15 mouse cellular contexts compared by ENCODE assay signal in genomic region chr7:78385971-78386370, GRCm38 (mm10).
DNase-seq lines count a peak whose midpoint lies in the region; ATAC-seq and TF ChIP-seq lines count a peak whose summit lies in the region.
"Had no signal": no experiment of that assay in that cellular context is flagged by ENCODE, and none has a peak within 500 bp of the region (broad histone marks: within the 10 kb centered on the region; RNA-seq: fewer than 3 reads in every experiment).

No protein-coding gene starts in this region.

- no peak for TF ChIP-seq POLR2A in cerebellum, adult 2 months (IDR thresholded peaks at IDR 0.05; ENCODE audit: borderline replicate concordance, insufficient read depth, low read length)
- no peak for TF ChIP-seq POLR2A in thymus, adult 2 months (IDR thresholded peaks at IDR 0.05; ENCODE audit: control insufficient read depth, extremely low read depth, insufficient read depth, low read length, poor library complexity)

- H3K4me3 ChIP-seq in heart, embryonic 11.5 days (ENCODE audit: low read depth, low read length): no peak overlapping the region
- no peak overlapping the region for H3K4me3 ChIP-seq in cerebellum, adult 2 months (replicated peaks; ENCODE audit: insufficient read depth, low read depth, low read length)
- H3K4me3 ChIP-seq in thymus, adult 2 months (ENCODE audit: control insufficient read depth, insufficient read depth, low read length): no peak overlapping the region
- H3K4me3 ChIP-seq in midbrain, embryonic 16.5 days (ENCODE audit: low read depth, low read length): no peak overlapping the region
- H3K4me3 ChIP-seq: embryonic facial prominence, embryonic 12.5 days; heart, embryonic 13.5 days; limb, embryonic 15.5 days; midbrain, embryonic 15.5 days; neural tube, embryonic 15.5 days had no signal

- H3K4me1 ChIP-seq in heart, embryonic 11.5 days (ENCODE audit: control insufficient read depth, insufficient read depth, low read length): no peaks in the 10 kb centered on the region
- H3K4me1 ChIP-seq in cerebellum, adult 2 months (ENCODE audit: control insufficient read depth, insufficient read depth, low read length): peaks cover 35% of the 10 kb centered on the region
- H3K4me1 ChIP-seq in thymus, adult 2 months (replicated peaks; ENCODE audit: control insufficient read depth, insufficient read depth, low read length): no peaks in the 10 kb centered on the region
- peaks cover 3% of the 10 kb centered on the region; the same call in 1 of the 2 replicates for H3K4me1 ChIP-seq in midbrain, embryonic 16.5 days (ENCODE audit: control insufficient read depth, insufficient read depth, low read length)
- H3K4me1 ChIP-seq: embryonic facial prominence, embryonic 12.5 days; heart, embryonic 13.5 days; limb, embryonic 15.5 days; midbrain, embryonic 15.5 days; neural tube, embryonic 15.5 days had no signal

- peak; percentile 50 to 78 for DNase-seq in heart, adult 18-20 months
- peak; percentile 97 for DNase-seq in brain, adult 2 months (ENCODE audit: low read depth, low spot score)
- peak; percentile 83 to 92 for DNase-seq in cerebellum, adult 2 months
- peak; percentile 33 to 45 for DNase-seq in heart, postnatal 14 days
- DNase-seq in thymus, adult 2 months: no peak
- DNase-seq: lung, postnatal 14 days; right cerebral cortex, postnatal 14 days; thymus, postnatal 14 days had no signal

- no peak for TF ChIP-seq CTCF in cerebellum, adult 2 months (IDR thresholded peaks at IDR 0.05; ENCODE audit: borderline replicate concordance, insufficient read depth, low read depth, low read length)
- TF ChIP-seq CTCF in thymus, adult 2 months (IDR thresholded peaks at IDR 0.05; ENCODE audit: borderline replicate concordance, control insufficient read depth, extremely low read depth, insufficient read depth, low read length, poor library complexity): no peak

- no peak overlapping the region for H3K9ac ChIP-seq in heart, embryonic 11.5 days (ENCODE audit: low read depth, low read length)
- no peak overlapping the region for H3K9ac ChIP-seq in midbrain, embryonic 16.5 days (ENCODE audit: low read depth, low read length)
- H3K9ac ChIP-seq: embryonic facial prominence, embryonic 12.5 days; heart, embryonic 13.5 days; limb, embryonic 15.5 days; midbrain, embryonic 15.5 days; neural tube, embryonic 15.5 days had no signal

- intact Hi-C loops in heart, postnatal 14 days (cut with DNase I): no loop called here

- no peaks in the 10 kb centered on the region for H3K9me3 ChIP-seq in heart, embryonic 11.5 days (replicated peaks; ENCODE audit: control insufficient read depth, low read length)
- no peaks in the 10 kb centered on the region for H3K9me3 ChIP-seq in midbrain, embryonic 16.5 days (replicated peaks; ENCODE audit: control insufficient read depth, low read length, poor library complexity, severe bottlenecking)
- H3K9me3 ChIP-seq: embryonic facial prominence, embryonic 12.5 days; heart, embryonic 13.5 days; limb, embryonic 15.5 days; midbrain, embryonic 15.5 days; neural tube, embryonic 15.5 days had no signal

- ATAC-seq in heart, embryonic 11.5 days (replicated peaks; ENCODE audit: insufficient number of reproducible peaks, low FRiP score, low TSS enrichment): no peak
- ATAC-seq in midbrain, embryonic 16.5 days: no peak
- ATAC-seq: midbrain, embryonic 15.5 days had no signal

- no peak overlapping the region for H3K4me2 ChIP-seq in heart, embryonic 11.5 days
- H3K4me2 ChIP-seq in midbrain, embryonic 16.5 days (ENCODE audit: low read length): no peak overlapping the region
- H3K4me2 ChIP-seq: embryonic facial prominence, embryonic 12.5 days; heart, embryonic 13.5 days; limb, embryonic 15.5 days; midbrain, embryonic 15.5 days; neural tube, embryonic 15.5 days had no signal

- no peak overlapping the region for H3K27ac ChIP-seq in heart, embryonic 11.5 days (ENCODE audit: low read depth, low read length)
- H3K27ac ChIP-seq in cerebellum, adult 2 months (ENCODE audit: insufficient read depth, low read length): peak overlapping the region; percentile 72; the same call in 1 of the 2 replicates
- H3K27ac ChIP-seq in thymus, adult 2 months (ENCODE audit: control insufficient read depth, insufficient read depth, low read length): no peak overlapping the region
- H3K27ac ChIP-seq in midbrain, embryonic 16.5 days (ENCODE audit: low read length): no peak overlapping the region
- H3K27ac ChIP-seq: embryonic facial prominence, embryonic 12.5 days; heart, embryonic 13.5 days; limb, embryonic 15.5 days; midbrain, embryonic 15.5 days; neural tube, embryonic 15.5 days had no signal

- WGBS in heart, embryonic 11.5 days (ENCODE audit: insufficient replicate concordance): 48% methylated on average over 1 of the region's 1 CpGs
- 7% methylated on average over 1 of the region's 1 CpGs for WGBS in cerebellum, adult 2 months
- WGBS in thymus, adult 2 months: 91% methylated on average over 1 of the region's 1 CpGs
- WGBS in midbrain, embryonic 16.5 days: 92% methylated on average over 1 of the region's 1 CpGs

- no peaks in the 10 kb centered on the region for H3K27me3 ChIP-seq in heart, embryonic 11.5 days (ENCODE audit: control insufficient read depth, insufficient read depth, low read length)
- H3K27me3 ChIP-seq in cerebellum, adult 2 months (ENCODE audit: control insufficient read depth, insufficient read depth, low read length): no peaks in the 10 kb centered on the region
- no peaks in the 10 kb centered on the region for H3K27me3 ChIP-seq in thymus, adult 2 months (ENCODE audit: control insufficient read depth, insufficient read depth, low read length)
- H3K27me3 ChIP-seq in midbrain, embryonic 16.5 days (ENCODE audit: control insufficient read depth, insufficient read depth, low read depth, low read length): no peaks in the 10 kb centered on the region
- H3K27me3 ChIP-seq: embryonic facial prominence, embryonic 12.5 days; heart, embryonic 13.5 days; limb, embryonic 15.5 days; midbrain, embryonic 15.5 days; neural tube, embryonic 15.5 days had no signal

- H3K36me3 ChIP-seq in heart, embryonic 11.5 days (ENCODE audit: control insufficient read depth, insufficient read depth, low read length): no peaks in the 10 kb centered on the region
- H3K36me3 ChIP-seq in thymus, adult 2 months (ENCODE audit: control insufficient read depth, insufficient read depth, low read length): no peaks in the 10 kb centered on the region
- H3K36me3 ChIP-seq in midbrain, embryonic 16.5 days (ENCODE audit: control insufficient read depth, insufficient read depth, low read length): no peaks in the 10 kb centered on the region
- H3K36me3 ChIP-seq: embryonic facial prominence, embryonic 12.5 days; heart, embryonic 13.5 days; limb, embryonic 15.5 days; midbrain, embryonic 15.5 days; neural tube, embryonic 15.5 days had no signal
